Mouse (Mus musculus): ENCODE measurements around the gene Kcnk5.

- no peak for TF ChIP-seq CTCF (IDR thresholded peaks at IDR 0.05; ENCODE audit: borderline replicate concordance, control insufficient read depth, extremely low read depth, insufficient read depth, low read length, poor library complexity)
- TF ChIP-seq POLR2A (IDR thresholded peaks at IDR 0.05; ENCODE audit: control insufficient read depth, extremely low read depth, insufficient read depth, low read length, poor library complexity), result no peak
These were observed 852 bp downstream of the Kcnk5 start for GRCm38 (mm10) chr14:20180751-20181162.

All from thymus, adult 2 months (tissue).